Mouse (Mus musculus) hematopoietic multipotent progenitor cell, adult 10-12 weeks (in vitro differentiated cells): ENCODE results near the gene Olfr492. TPM values are rescaled to one million over a fixed set of nuclear protein-coding genes. Genes with fewer than 3 reads are reported as not detected.

Source experiments
- polyA plus RNA-seq: library from polyadenylated mRNA; stranded (reverse); fragments of >175 nt; gene quantifications from 2 replicates; pipeline ENCODE4 v1.2.3, GENCODE M21; 2012; ENCODE audit warnings: low replicate concordance

Gene Olfr492
- not detected in 2 replicates for polyA plus RNA-seq

DNA sequence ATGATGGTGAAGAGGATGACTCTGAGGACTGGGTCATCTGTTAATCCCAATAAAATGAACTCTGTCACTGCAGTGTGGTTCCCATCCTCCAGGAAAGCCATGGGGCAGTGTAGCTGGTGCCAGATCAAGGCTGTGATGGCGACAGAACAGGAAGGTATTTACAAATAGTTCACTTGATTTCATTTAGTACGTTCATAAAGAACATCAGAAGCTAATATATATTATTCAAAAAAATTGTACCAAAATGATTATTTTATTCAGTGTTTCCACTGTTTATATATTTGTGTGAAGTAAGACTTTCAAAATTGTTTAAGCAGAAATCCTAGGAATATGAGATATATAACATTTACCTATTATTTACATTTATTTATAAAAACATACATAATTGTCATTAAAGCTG is at the start of gene Olfr492:
Gene Olfr492, minus strand, starts transcription at position 101 of the 400 bp plus-strand sequence.

DNA sequence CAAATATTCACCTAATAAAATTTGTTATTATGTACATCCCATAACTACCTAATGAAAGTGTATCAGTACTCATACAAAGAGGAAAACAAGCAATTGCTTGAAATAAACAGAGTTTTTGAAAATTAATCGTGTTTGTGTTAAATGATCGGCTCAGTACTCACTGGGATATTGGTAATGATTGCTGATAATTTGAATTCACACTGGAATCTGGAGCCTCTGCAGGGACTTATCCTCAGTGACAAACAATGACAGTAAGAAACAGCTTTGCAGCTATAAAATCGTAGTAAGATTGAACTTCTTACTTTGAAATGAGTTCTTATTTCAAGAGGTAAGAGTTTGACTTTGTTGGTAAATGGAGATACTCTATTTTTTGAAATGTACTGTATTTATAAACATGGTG is 41.6 kb upstream of the Olfr492 start, which contains the start of gene Olfr494:
Gene Olfr494, plus strand, starts transcription at position 301 of the 400 bp plus-strand sequence.

DNA sequence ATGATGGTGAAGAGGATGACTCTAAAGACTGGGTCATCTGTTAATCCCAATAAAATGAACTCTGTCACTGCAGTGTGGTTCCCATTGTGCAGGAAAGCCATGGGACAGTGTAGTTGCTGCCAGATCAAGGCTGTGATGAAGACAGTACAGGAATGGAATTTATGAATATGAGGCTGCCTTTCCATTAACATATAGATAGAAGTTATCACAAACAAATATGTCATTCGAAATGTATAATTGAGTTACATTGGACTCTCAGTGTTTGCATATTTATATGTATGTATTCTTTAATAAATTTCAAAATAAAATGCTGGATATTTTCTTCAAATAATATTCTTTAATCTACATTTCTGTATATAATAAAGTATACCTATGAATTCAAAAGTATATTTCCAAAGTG is 23.4 kb upstream of the Olfr492 start, which contains the start of gene Olfr493:
Gene Olfr493, minus strand, starts transcription at position 101 of the 400 bp plus-strand sequence.

DNA sequence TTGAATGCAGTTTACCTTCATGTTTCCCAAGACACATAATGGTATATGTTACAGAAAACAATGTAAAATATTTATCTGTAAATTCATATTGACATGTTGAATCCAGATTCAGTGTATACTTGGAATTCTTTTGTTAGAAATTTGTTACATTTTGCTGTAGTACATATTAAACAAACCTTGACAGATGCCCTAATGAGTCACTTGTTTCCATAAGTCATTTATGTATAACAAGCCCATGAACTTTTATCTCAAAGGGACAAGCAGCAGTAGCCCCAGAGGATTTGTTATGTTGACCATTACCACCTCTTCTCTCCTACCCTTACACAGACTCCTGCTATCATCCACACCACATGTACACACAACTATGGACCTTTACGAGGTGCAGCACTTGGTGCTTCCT is 10.3 kb downstream of the Olfr492 start, which contains the start of gene Olfr491:
Gene Olfr491, plus strand, starts transcription at position 301 of the 400 bp plus-strand sequence.

DNA sequence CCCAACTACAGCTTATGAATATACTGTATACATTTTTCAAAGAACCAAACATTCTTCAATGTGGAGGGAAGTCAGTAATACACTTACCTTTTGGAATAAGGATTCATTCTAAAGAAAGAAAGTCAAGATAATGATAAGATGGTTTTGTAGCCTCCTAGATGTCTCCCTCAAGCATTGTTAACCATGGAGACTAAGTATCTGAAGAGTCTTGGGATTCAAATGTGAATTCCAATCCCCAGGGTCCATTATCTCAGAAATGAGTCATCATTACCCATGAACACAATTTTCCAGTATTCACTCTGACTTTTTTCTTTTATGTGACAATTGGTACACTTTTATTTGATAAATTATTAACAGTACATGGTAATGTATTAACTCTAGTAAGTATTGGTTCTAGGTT is 34.6 kb downstream of the Olfr492 start, which contains the start of gene Olfr490:
Gene Olfr490, minus strand, starts transcription at position 101 of the 400 bp plus-strand sequence.

Other genes starting within 250 kb of the Olfr492 start
- gene Olfr481, start 243.8 kb downstream of the Olfr492 start, polyA plus RNA-seq = not detected in 2 replicates
- gene Olfr482, start 226.1 kb downstream of the Olfr492 start, polyA plus RNA-seq = not detected in 2 replicates
- not detected in 2 replicates for gene Olfr483, start 222.8 kb downstream of the Olfr492 start, polyA plus RNA-seq
- not detected in 2 replicates for gene Olfr484, start 196.2 kb downstream of the Olfr492 start, polyA plus RNA-seq
- not detected in 2 replicates for gene Olfr485, start 163.8 kb downstream of the Olfr492 start, polyA plus RNA-seq
- gene Olfr486, start 150.9 kb downstream of the Olfr492 start, polyA plus RNA-seq = not detected in 2 replicates
- not detected in 2 replicates for gene Olfr487, start 109.0 kb downstream of the Olfr492 start, polyA plus RNA-seq
- gene Olfr488, start 65.3 kb downstream of the Olfr492 start, polyA plus RNA-seq = not detected in 2 replicates
- gene Olfr490, start 34.7 kb downstream of the Olfr492 start, polyA plus RNA-seq = not detected in 2 replicates
- not detected in 2 replicates for gene Olfr491, start 10.2 kb downstream of the Olfr492 start, polyA plus RNA-seq
- not detected in 2 replicates for gene Olfr493, start 23.3 kb upstream of the Olfr492 start, polyA plus RNA-seq
- not detected in 2 replicates for gene Olfr494, start 41.7 kb upstream of the Olfr492 start, polyA plus RNA-seq
- not detected in 2 replicates for gene Olfr495, start 69.5 kb upstream of the Olfr492 start, polyA plus RNA-seq
- not detected in 2 replicates for gene Olfr497, start 96.7 kb upstream of the Olfr492 start, polyA plus RNA-seq
- gene Olfr498, start 141.7 kb upstream of the Olfr492 start, polyA plus RNA-seq = not detected in 2 replicates
- gene Olfr502, start 201.4 kb upstream of the Olfr492 start, polyA plus RNA-seq = not detected in 2 replicates
- not detected in 2 replicates for gene Olfr503, start 220.9 kb upstream of the Olfr492 start, polyA plus RNA-seq
- gene Olfr504, start 242.1 kb upstream of the Olfr492 start, polyA plus RNA-seq = not detected in 2 replicates